Mouse (Mus musculus): ENCODE data around the gene Napepld.

- TF ChIP-seq CTCF (IDR thresholded peaks at IDR 0.05; ENCODE audit: borderline replicate concordance, insufficient read depth, low read length) = no peak
- TF ChIP-seq POLR2A (IDR thresholded peaks at IDR 0.05; ENCODE audit: low read depth, low read length) = no peak
Measured at GRCm38 (mm10) chr5:21718546-21718945, 17.4 kb upstream of the Napepld start.

Measured in embryonic fibroblast, embryonic 13.5 days (primary cell).